Mouse (Mus musculus) neutrophil, adult 5-6 weeks (primary cell): ENCODE results near the gene Pm20d1. TPM values are rescaled to one million over a fixed set of nuclear protein-coding genes. Genes with fewer than 3 reads are reported as not detected.

Source experiments
- ATAC-seq: fragments of 151-379, 151-347 bp; 2 replicates; pipeline ENCODE4 v1.8.0; 2017; ENCODE audit warnings: mild to moderate bottlenecking, moderate TSS enrichment; ENCODE audit not compliant: insufficient number of reproducible peaks, poor library complexity, low FRiP score, severe bottlenecking; ENCODE audit errors: extremely low read depth
- total RNA-seq: library from RNA; stranded (forward); fragments of 200-1000 nt; gene quantifications from 2 replicates; pipeline ENCODE4 v1.2.3, GENCODE M21; 2017

Gene Pm20d1
- total RNA-seq, 1 experiment from 2014 or later = not detected

- 0 out of 2 replicates have a peak, but pooled peaks have one; percentile 9 for ATAC-seq
Observed at GRCm38 (mm10) chr1:131867946-131868290, 70.7 kb downstream of the Pm20d1 start.

- no peak for ATAC-seq
Observed at GRCm38 (mm10) chr1:131869561-131869960, 72.4 kb downstream of the Pm20d1 start.

Other genes with a start within 250 kb of the Pm20d1 start
- gene Avpr1b, start 198.1 kb upstream of the Pm20d1 start, total RNA-seq = not detected in 2 replicates
- gene Ctse, start 159.1 kb upstream of the Pm20d1 start, total RNA-seq = 26.8 and 35.0 TPM in 2 replicates
- 0.86 and 1.0 TPM in 2 replicates for gene Rab7b, start 108.7 kb upstream of the Pm20d1 start, total RNA-seq
- not detected in 2 replicates for gene Slc26a9, start 53.4 kb upstream of the Pm20d1 start, total RNA-seq
- 11.1 and 12.5 TPM in 2 replicates for gene Slc41a1, start 30.1 kb downstream of the Pm20d1 start, total RNA-seq
- gene Rab29, start 69.8 kb downstream of the Pm20d1 start, total RNA-seq = 19.1 and 24.7 TPM in 2 replicates
- gene Nucks1, start 113.2 kb downstream of the Pm20d1 start, total RNA-seq = 67.6 and 84.8 TPM in 2 replicates
- gene Slc45a3, start 165.6 kb downstream of the Pm20d1 start, total RNA-seq = not detected in 2 replicates
- 208 and 233 TPM in 2 replicates for gene Elk4, start 210.2 kb downstream of the Pm20d1 start, total RNA-seq